Mouse (Mus musculus) thymus, adult 2 months (tissue): ENCODE data around the gene Sap30bp.

ENCODE experiments used
- CTCF ChIP-seq: fragments of 200-500 bp; IDR thresholded peaks from 2 replicates; pipeline ENCODE4 v1.5.1; 2012; ENCODE audit warnings: mild to moderate bottlenecking, control low read depth, low read length, moderate library complexity, borderline replicate concordance; ENCODE audit not compliant: control insufficient read depth, poor library complexity, insufficient read depth; ENCODE audit errors: extremely low read depth
- POLR2A ChIP-seq: fragments of 200-500 bp; IDR thresholded peaks from 2 replicates; pipeline ENCODE4 v1.6.1; 2012; ENCODE audit warnings: mild to moderate bottlenecking, low read length, control low read depth, moderate library complexity; ENCODE audit not compliant: control insufficient read depth, poor library complexity, insufficient read depth; ENCODE audit errors: extremely low read depth

- TF ChIP-seq CTCF (no peak), POLR2A (no peak)
These were observed 76.6 kb downstream of the Sap30bp start for GRCm38 (mm10) chr11:116009661-116010060.
